Mouse (Mus musculus) liver, postnatal 0 days (tissue): ENCODE results near the gene D630036H23Rik. TPM values are rescaled to one million over a fixed set of nuclear protein-coding genes. Genes with fewer than 3 reads are reported as not detected.
A peak's percentile ranks its signal among the peaks of the same experiment; 100 is the strongest.
"Not testable (repeated sequence)": the region's sequence is repeated elsewhere in the genome, so short reads cannot be mapped to it uniquely, and the experiment has no call there.

Experiments
- ATAC-seq: fragments of 200-750 bp; cut with Nextera tagmentation; 2 replicates; pipeline ENCODE4 v1.8.0; 2017; ENCODE audit warnings: mild to moderate bottlenecking, moderate library complexity
- DNase-seq: peaks from one replicate; pipeline ENCODE4 v3.0.0-alpha.2; 2016
- H3K27ac ChIP-seq: fragments of 300-500 bp; sonication (generic); 2 replicates; pipeline ENCODE4 v1.5.1; 2014; ENCODE audit warnings: antibody characterized with exemption, moderate library complexity, mild to moderate bottlenecking, low read depth
- H3K27me3 ChIP-seq: fragments of 300-500 bp; sonication (generic); 2 replicates; pipeline ENCODE4 v1.6.1; 2014; ENCODE audit warnings: low read length, control low read depth, mixed read lengths; ENCODE audit not compliant: insufficient read depth
- H3K36me3 ChIP-seq: fragments of 300-500 bp; sonication (generic); replicated peaks from 2 replicates; pipeline ENCODE4 v1.6.1; 2014; ENCODE audit warnings: mild to moderate bottlenecking, control low read depth, low read length, moderate library complexity, mixed read lengths; ENCODE audit not compliant: insufficient read depth
- H3K4me1 ChIP-seq: fragments of 300-500 bp; sonication (generic); 2 replicates; pipeline ENCODE4 v1.6.1; 2014; ENCODE audit warnings: antibody characterized with exemption, mild to moderate bottlenecking, control low read depth; ENCODE audit not compliant: insufficient read depth
- H3K4me2 ChIP-seq: fragments of 300-500 bp; sonication (generic); 2 replicates; pipeline ENCODE4 v1.6.1; 2014; ENCODE audit warnings: low read depth, mild to moderate bottlenecking, low read length, moderate library complexity, mixed read lengths
- H3K4me3 ChIP-seq: fragments of 300-500 bp; sonication (generic); 2 replicates; pipeline ENCODE4 v1.5.1; 2014; ENCODE audit warnings: low read depth, low read length
- H3K9ac ChIP-seq: fragments of 300-500 bp; sonication (generic); replicated peaks from 2 replicates; pipeline ENCODE4 v1.6.1; 2014; ENCODE audit warnings: mild to moderate bottlenecking, moderate library complexity
- H3K9me3 ChIP-seq: fragments of 300-500 bp; sonication (generic); 2 replicates; pipeline ENCODE4 v1.6.1; 2016; ENCODE audit warnings: mild to moderate bottlenecking, control low read depth, low read length, mixed read lengths
- CTCF ChIP-seq: sonication (generic); IDR thresholded peaks from 2 replicates; pipeline ENCODE4 v1.5.1; 2016; ENCODE audit warnings: antibody characterized with exemption, low read depth
- EP300 ChIP-seq: IDR thresholded peaks from 2 replicates; pipeline ENCODE4 v1.6.1; 2016; ENCODE audit warnings: antibody characterized with exemption, low read depth, mild to moderate bottlenecking
- WGBS: fragments of 180-500 bp; shearing (Covaris S2); extraction: QIAGEN DNeasy Blood & Tissue Kit; methylation state at CpG from one replicate; pipeline ENCODE4 v1.1.7; 2014; ENCODE audit not compliant: insufficient replicate concordance; 5-methylcytosine and 5-hydroxymethylcytosine counted together
- polyA plus RNA-seq: library from polyadenylated mRNA; unstranded; fragments of >200 nt; fragmentation: Nextera tagmentation; extraction: Ambion mirVana; gene quantifications from 2 replicates; pipeline ENCODE4 v1.2.1, GENCODE M21; 2015

The D630036H23Rik gene
- polyA plus RNA-seq, 1 experiment from 2014 or later = 1.6 TPM

DNA sequence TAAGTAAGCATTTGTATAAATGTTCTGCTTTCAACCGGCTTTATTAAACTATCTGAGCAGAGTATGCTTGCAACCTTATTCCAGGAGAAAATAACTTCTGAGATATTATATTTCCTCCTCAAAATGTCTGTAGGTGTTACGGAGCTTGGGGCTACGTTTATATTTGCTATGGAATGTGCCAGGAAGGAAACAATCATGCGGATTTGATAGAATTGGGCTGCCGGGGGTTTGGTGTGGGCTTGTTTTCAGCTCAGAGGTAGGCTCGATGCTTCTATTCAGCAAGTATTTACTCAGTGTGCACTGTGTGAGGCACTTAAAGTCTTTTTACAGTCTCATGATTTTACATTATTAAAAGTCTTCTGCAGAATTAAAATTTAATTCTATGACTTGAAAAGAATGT is 3.4 kb upstream of the D630036H23Rik start:
- Histone ChIP-seq H3K27me3 (no peaks in the 10 kb centered on the region), H3K4me1 (peaks cover 7% of the 10 kb centered on the region), H3K4me2 (no peak overlapping the region), H3K36me3 (no peaks in the 10 kb centered on the region), H3K27ac (no peak overlapping the region), H3K9me3 (no peaks in the 10 kb centered on the region), H3K9ac (no peak overlapping the region), H3K4me3 (no peak overlapping the region)
- DNase-seq (no peak), ATAC-seq (no peak)
- WGBS = 68% methylated on average over 6 of the region's 6 CpGs
- TF ChIP-seq CTCF = no peak
- TF ChIP-seq EP300 = no peak

- Histone ChIP-seq H3K9me3 (no peaks in the 10 kb centered on the region), H3K36me3 (no peaks in the 10 kb centered on the region), H3K4me3 (no peak overlapping the region; the same call in 1 of the 2 replicates), H3K4me2 (peak overlapping the region; percentile 90), H3K27me3 (no peaks in the 10 kb centered on the region), H3K9ac (peak overlapping the region; percentile 94), H3K27ac (no peak overlapping the region), H3K4me1 (peaks cover 7% of the 10 kb centered on the region)
- TF ChIP-seq EP300 = no peak
- WGBS = 62% methylated on average over 5 of the region's 5 CpGs
- no peak for DNase-seq
- ATAC-seq = no peak
These were observed 1.2 kb downstream of the D630036H23Rik start for GRCm38 (mm10) chr12:36380806-36381205.

- no peak overlapping the region for H3K9ac ChIP-seq
- no peak overlapping the region for H3K4me3 ChIP-seq
- no peaks in the 10 kb centered on the region for H3K9me3 ChIP-seq
- no peak overlapping the region for H3K4me2 ChIP-seq
- TF ChIP-seq CTCF = no peak
- TF ChIP-seq EP300 = no peak
- peaks cover 7% of the 10 kb centered on the region for H3K4me1 ChIP-seq
- ATAC-seq (no peak), DNase-seq (no peak)
- WGBS = 64% methylated on average over 3 of the region's 3 CpGs
- no peaks in the 10 kb centered on the region for H3K36me3 ChIP-seq
- no peak overlapping the region for H3K27ac ChIP-seq
- H3K27me3 ChIP-seq = no peaks in the 10 kb centered on the region
These were observed 1.7 kb downstream of the D630036H23Rik start for GRCm38 (mm10) chr12:36380254-36380653.

DNA sequence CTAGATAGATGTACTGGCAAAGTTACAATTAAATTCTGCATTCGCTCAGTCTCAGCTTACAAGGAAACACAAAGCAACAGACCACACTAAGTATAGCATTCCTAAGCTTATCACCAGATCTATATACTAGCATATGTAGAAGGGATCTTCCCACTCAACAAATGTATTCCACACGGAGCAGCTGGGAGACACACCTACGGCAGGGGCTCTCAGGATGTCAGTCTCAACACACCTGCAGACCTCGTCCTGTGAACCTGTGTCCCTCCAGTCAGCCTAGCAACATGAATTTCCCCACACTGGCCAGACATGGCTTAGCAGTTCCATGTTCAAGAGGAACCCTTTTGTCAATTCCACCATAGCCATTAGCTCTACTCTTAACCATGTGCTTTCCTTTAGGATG is 5.6 kb downstream of the D630036H23Rik start:
- not testable (repeated sequence) for H3K27me3 ChIP-seq, DNase-seq, H3K4me3 ChIP-seq, H3K4me1 ChIP-seq, H3K9ac ChIP-seq, H3K9me3 ChIP-seq, H3K4me2 ChIP-seq, ATAC-seq, H3K27ac ChIP-seq, H3K36me3 ChIP-seq
- WGBS = 83% methylated on average over 3 of the region's 4 CpGs

DNA sequence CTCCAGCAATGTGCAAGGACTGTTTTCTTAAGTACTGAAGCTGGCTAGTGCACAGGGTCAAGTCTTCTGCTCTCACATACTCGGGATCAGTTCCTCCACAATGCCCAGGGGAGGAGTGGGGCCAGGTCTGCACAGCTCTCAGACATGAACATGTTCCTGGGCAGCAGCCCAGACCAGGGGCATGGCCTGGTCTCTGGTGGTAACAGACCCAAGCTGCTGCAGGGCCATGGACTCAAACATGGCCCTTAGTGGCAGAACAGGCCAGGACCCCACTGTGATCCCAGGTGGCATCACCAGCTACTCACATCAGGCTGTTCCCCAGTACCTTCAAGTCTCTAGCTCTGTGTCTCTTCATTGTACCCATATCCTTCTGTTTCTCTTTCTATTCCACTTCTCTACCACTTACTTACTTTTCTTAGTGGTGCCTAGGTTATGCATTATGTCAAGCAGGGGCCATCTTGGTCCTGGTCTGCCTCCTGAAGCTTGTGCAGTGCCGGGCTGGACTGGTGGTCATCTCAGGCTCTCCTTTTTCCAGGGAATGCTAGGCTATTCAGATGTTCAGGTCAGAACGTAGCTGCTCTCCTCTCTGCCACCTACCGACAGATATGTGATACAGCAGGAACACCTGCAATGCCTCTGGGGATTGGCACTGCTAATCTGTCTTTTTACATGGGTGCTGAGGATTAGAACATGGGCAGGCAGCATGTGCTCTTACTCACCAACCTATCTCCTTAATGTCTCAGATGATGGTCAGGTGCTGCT is 8.6 kb downstream of the D630036H23Rik start:
- no peak overlapping the region for H3K4me3 ChIP-seq
- WGBS = 44% methylated on average over 4 of the region's 4 CpGs
- no peak overlapping the region for H3K9ac ChIP-seq
- DNase-seq (no peak), ATAC-seq (no peak)
- no peak for TF ChIP-seq EP300
- TF ChIP-seq CTCF = peak; percentile 55
- H3K9me3 ChIP-seq = no peaks in the 10 kb centered on the region
- no peaks in the 10 kb centered on the region for H3K4me1 ChIP-seq
- no peak overlapping the region for H3K4me2 ChIP-seq
- H3K27me3 ChIP-seq = no peaks in the 10 kb centered on the region
- H3K27ac ChIP-seq = no peak overlapping the region
- H3K36me3 ChIP-seq = no peaks in the 10 kb centered on the region

GRCm38 (mm10) chr12:36364013-36364412 is 18.0 kb downstream of the D630036H23Rik start:
- ATAC-seq (no peak), DNase-seq (no peak)
- Histone ChIP-seq H3K4me1 (no peaks in the 10 kb centered on the region), H3K9ac (no peak overlapping the region), H3K27ac (no peak overlapping the region), H3K36me3 (no peaks in the 10 kb centered on the region), H3K4me2 (no peak overlapping the region), H3K4me3 (no peak overlapping the region), H3K27me3 (no peaks in the 10 kb centered on the region), H3K9me3 (no peaks in the 10 kb centered on the region)
- no peak for TF ChIP-seq EP300
- TF ChIP-seq CTCF = no peak
- WGBS = 75% methylated on average over 4 of the region's 4 CpGs
